Mouse (Mus musculus): ENCODE data around the gene Terb2. TPM values are rescaled to one million over a fixed set of nuclear protein-coding genes. Genes with fewer than 3 reads are reported as not detected.

Gene Terb2
- not detected in 2 replicates for total RNA-seq (2014; rRNA removed)
- polyA plus RNA-seq (2015; fragmentation: Nextera tagmentation; extraction: Ambion mirVana) = not detected in 2 replicates

DNA sequence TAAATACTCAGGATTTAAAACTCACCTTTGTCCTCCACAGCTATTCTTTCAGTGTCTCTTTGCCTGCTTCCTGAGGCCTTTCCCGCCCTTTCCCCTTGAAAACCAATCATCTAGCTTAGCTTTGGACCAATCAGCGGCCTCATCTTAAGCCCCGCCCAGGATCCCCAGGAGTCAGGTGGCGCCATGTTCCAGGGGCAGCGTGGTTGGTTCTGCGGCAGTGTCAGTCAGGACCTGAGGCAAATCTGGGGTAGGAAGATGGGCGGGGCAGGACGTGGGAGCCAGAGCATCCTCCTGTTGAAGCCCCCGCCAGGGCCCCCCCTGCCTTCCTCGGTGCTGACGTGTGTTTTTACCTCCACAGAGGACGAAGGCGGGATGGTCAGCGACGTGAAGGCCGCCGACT lies at the start of gene Terb2, which contains the start of gene Patl2:
Terb2 (plus strand) TSS at position 167 of the 400 bp plus-strand sequence.
Patl2 (minus strand) TSS at position 84 of the 400 bp plus-strand sequence.
- no peaks in the 10 kb centered on the region for H3K36me3 ChIP-seq (ENCODE audit: insufficient read depth, low read length)
- no peak within 1 kb of the TSS for H3K9ac ChIP-seq (replicated peaks; ENCODE audit: low read length, poor library complexity, severe bottlenecking)
- DNase-seq (ENCODE audit: low spot score) (no peak), ATAC-seq (ENCODE audit: low FRiP score) (no peak)
- no peak within 1 kb of the TSS for H3K27ac ChIP-seq (ENCODE audit: low read depth, low read length)
- H3K9me3 ChIP-seq (ENCODE audit: low read length) = no peaks in the 10 kb centered on the region
- no peak within 1 kb of the TSS for H3K4me3 ChIP-seq (ENCODE audit: low read depth, low read length)
- no peak for TF ChIP-seq CTCF (IDR thresholded peaks at IDR 0.05)
- H3K27me3 ChIP-seq (ENCODE audit: insufficient read depth, low read length) = no peaks in the 10 kb centered on the region
- no peaks in the 10 kb centered on the region for H3K4me1 ChIP-seq (ENCODE audit: insufficient read depth, low read length)
- WGBS = 86% methylated on average over 17 of the region's 17 CpGs
- no peak within 1 kb of the TSS for H3K4me2 ChIP-seq (ENCODE audit: low read depth, low read length, poor library complexity, severe bottlenecking)

DNA sequence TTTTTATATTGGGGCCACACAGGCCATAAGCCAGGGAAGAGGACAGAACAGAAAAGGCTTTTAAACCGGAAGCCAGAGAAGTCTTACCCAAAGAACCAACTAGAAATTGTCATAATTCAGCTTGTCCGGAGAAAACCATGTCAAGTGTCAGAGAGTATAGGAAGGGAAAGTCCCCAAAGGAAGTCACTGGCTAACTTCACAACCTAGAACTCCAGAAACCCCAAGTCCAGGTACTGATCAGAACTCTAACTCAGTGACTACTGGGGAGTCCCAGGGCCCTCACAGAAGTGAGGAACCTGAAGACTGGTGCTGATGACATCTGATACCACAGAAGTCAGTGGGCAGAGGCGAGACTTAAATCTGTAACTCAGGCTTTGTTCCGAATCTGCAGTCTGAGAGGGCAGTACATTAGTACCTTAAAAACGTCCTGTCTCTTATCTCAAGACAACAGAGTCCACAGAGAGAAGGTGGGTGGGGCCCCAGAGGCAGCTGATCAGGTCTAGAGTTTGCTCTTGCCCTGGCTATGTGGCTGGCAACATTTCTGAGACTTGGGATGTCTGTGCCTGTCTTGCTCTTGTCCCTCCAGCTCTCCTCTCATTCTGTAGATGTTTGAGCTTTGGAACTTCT lies 48.1 kb upstream of the Terb2 start:
- no peak for DNase-seq (ENCODE audit: low spot score)
- no peaks in the 10 kb centered on the region for H3K9me3 ChIP-seq (ENCODE audit: low read length)
- H3K27me3 ChIP-seq (ENCODE audit: insufficient read depth, low read length) = no peaks in the 10 kb centered on the region
- no peak for ATAC-seq (ENCODE audit: low FRiP score)
- H3K4me2 ChIP-seq (ENCODE audit: low read depth, low read length, poor library complexity, severe bottlenecking) = no peak overlapping the region
- H3K36me3 ChIP-seq (ENCODE audit: insufficient read depth, low read length) = no peaks in the 10 kb centered on the region
- no peak overlapping the region for H3K27ac ChIP-seq (ENCODE audit: low read depth, low read length)
- no peak overlapping the region for H3K9ac ChIP-seq (replicated peaks; ENCODE audit: low read length, poor library complexity, severe bottlenecking)
- no peaks in the 10 kb centered on the region for H3K4me1 ChIP-seq (ENCODE audit: insufficient read depth, low read length)
- H3K4me3 ChIP-seq (ENCODE audit: low read depth, low read length) = no peak overlapping the region
- WGBS = 71% methylated on average over 5 of the region's 5 CpGs
- no peak for TF ChIP-seq CTCF (IDR thresholded peaks at IDR 0.05)

DNA sequence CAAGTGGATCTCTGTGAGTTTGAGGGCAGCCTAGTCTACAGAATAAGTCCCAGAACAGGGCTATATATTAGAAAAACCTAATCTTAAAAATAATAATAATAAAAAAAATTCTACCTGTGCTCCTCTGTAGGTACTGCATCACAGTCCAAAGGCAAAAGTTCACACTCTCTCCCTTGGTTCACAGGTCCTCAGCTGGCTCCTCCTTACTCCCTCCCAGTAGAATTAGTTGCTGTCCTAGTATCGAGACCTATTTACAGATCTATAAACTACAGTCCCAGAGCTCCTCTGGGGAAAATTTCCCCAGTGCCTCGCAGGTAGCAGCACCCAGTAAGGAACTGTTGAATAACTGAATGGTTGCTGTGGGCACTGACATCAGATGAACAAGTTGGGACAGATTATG lies 45.3 kb upstream of the Terb2 start:
- Histone ChIP-seq H3K27ac (ENCODE audit: low read depth, low read length) (no peak overlapping the region), H3K4me3 (ENCODE audit: low read depth, low read length) (no peak overlapping the region), H3K4me1 (ENCODE audit: insufficient read depth, low read length) (no peaks in the 10 kb centered on the region), H3K9ac (replicated peaks; ENCODE audit: low read length, poor library complexity, severe bottlenecking) (no peak overlapping the region), H3K27me3 (ENCODE audit: insufficient read depth, low read length) (no peaks in the 10 kb centered on the region), H3K4me2 (ENCODE audit: low read depth, low read length, poor library complexity, severe bottlenecking) (no peak overlapping the region), H3K9me3 (ENCODE audit: low read length) (no peaks in the 10 kb centered on the region), H3K36me3 (ENCODE audit: insufficient read depth, low read length) (no peaks in the 10 kb centered on the region)
- ATAC-seq (ENCODE audit: low FRiP score) (no peak), DNase-seq (ENCODE audit: low spot score) (no peak)
- TF ChIP-seq CTCF (IDR thresholded peaks at IDR 0.05) = no peak
- WGBS = 86% methylated on average over 2 of the region's 2 CpGs

GRCm38 (mm10) chr2:122141332-122141967 lies 44.6 kb upstream of the Terb2 start:
- H3K27ac ChIP-seq (ENCODE audit: low read depth, low read length) = no peak overlapping the region
- DNase-seq (ENCODE audit: low spot score) = no peak
- H3K4me3 ChIP-seq (ENCODE audit: low read depth, low read length) = no peak overlapping the region
- no peaks in the 10 kb centered on the region for H3K36me3 ChIP-seq (ENCODE audit: insufficient read depth, low read length)
- H3K27me3 ChIP-seq (ENCODE audit: insufficient read depth, low read length) = no peaks in the 10 kb centered on the region
- TF ChIP-seq CTCF (IDR thresholded peaks at IDR 0.05) = no peak
- no peak overlapping the region for H3K4me2 ChIP-seq (ENCODE audit: low read depth, low read length, poor library complexity, severe bottlenecking)
- H3K4me1 ChIP-seq (ENCODE audit: insufficient read depth, low read length) = no peaks in the 10 kb centered on the region
- no peak for ATAC-seq (ENCODE audit: low FRiP score)
- no peaks in the 10 kb centered on the region for H3K9me3 ChIP-seq (ENCODE audit: low read length)
- WGBS = 77% methylated on average over 5 of the region's 5 CpGs
- H3K9ac ChIP-seq (replicated peaks; ENCODE audit: low read length, poor library complexity, severe bottlenecking) = no peak overlapping the region

DNA sequence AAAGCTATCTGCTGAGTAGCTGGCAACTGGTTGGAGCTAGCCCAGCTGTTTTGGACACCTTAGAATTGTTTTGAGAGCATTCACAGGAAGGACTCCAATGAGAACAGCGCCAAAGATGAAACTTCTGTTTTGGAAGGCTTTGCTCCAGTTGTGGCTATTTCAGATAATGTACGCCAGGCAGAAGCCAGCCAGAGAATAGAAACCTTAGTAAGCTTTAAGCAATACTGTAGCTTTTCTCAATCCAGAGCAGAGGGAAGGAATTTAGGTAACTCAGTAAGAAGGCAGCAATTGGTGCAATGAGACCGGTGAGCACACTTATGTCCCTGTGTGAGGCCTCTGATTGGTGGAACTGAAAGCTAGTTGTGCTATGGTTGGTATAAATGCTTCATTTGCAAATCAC lies 43.0 kb upstream of the Terb2 start:
- no peak overlapping the region for H3K4me3 ChIP-seq (ENCODE audit: low read depth, low read length)
- H3K27me3 ChIP-seq (ENCODE audit: insufficient read depth, low read length) = no peaks in the 10 kb centered on the region
- ATAC-seq (ENCODE audit: low FRiP score) (no peak), DNase-seq (ENCODE audit: low spot score) (no peak)
- H3K9ac ChIP-seq (replicated peaks; ENCODE audit: low read length, poor library complexity, severe bottlenecking) = no peak overlapping the region
- WGBS = 90% methylated on average over 3 of the region's 3 CpGs
- H3K4me1 ChIP-seq (ENCODE audit: insufficient read depth, low read length) = no peaks in the 10 kb centered on the region
- no peak overlapping the region for H3K27ac ChIP-seq (ENCODE audit: low read depth, low read length)
- no peak overlapping the region for H3K4me2 ChIP-seq (ENCODE audit: low read depth, low read length, poor library complexity, severe bottlenecking)
- TF ChIP-seq CTCF (IDR thresholded peaks at IDR 0.05) = no peak
- H3K36me3 ChIP-seq (ENCODE audit: insufficient read depth, low read length) = no peaks in the 10 kb centered on the region
- H3K9me3 ChIP-seq (ENCODE audit: low read length) = no peaks in the 10 kb centered on the region

- H3K9me3 ChIP-seq (ENCODE audit: low read length) = no peaks in the 10 kb centered on the region
- DNase-seq (ENCODE audit: low spot score) (no peak), ATAC-seq (ENCODE audit: low FRiP score) (no peak)
- H3K9ac ChIP-seq (replicated peaks; ENCODE audit: low read length, poor library complexity, severe bottlenecking) = no peak overlapping the region
- no peak overlapping the region for H3K4me2 ChIP-seq (ENCODE audit: low read depth, low read length, poor library complexity, severe bottlenecking)
- H3K27ac ChIP-seq (ENCODE audit: low read depth, low read length) = no peak overlapping the region
- H3K4me1 ChIP-seq (ENCODE audit: insufficient read depth, low read length) = no peaks in the 10 kb centered on the region
- 75% methylated on average over 4 of the region's 4 CpGs for WGBS
- H3K4me3 ChIP-seq (ENCODE audit: low read depth, low read length) = no peak overlapping the region
- no peak for TF ChIP-seq CTCF (IDR thresholded peaks at IDR 0.05)
- no peaks in the 10 kb centered on the region for H3K36me3 ChIP-seq (ENCODE audit: insufficient read depth, low read length)
- H3K27me3 ChIP-seq (ENCODE audit: insufficient read depth, low read length) = no peaks in the 10 kb centered on the region
Observed at GRCm38 (mm10) chr2:122145756-122146155, 40.3 kb upstream of the Terb2 start.

All from midbrain, postnatal 0 days (tissue).